Mouse (Mus musculus) heart, postnatal 25 days (tissue): Measurements from ENCODE around the gene Cyb5b. TPM values are rescaled to one million over a fixed set of nuclear protein-coding genes. Genes with fewer than 3 reads are reported as not detected.

Source experiments
- DNase-seq: peaks from one replicate; pipeline ENCODE4 v3.0.0; 2022; ENCODE audit warnings: low spot score
- intact Hi-C: fragments of 180-260 bp; cut with DNase I; formaldehyde crosslinking; loops from one replicate; pipeline ENCODE4 v1.15.1; 2025
- total RNA-seq, 2 experiments: library from RNA; stranded (reverse); gene quantifications; 2 replicates each; pipeline ENCODE4 v1.2.3; 2021

Cyb5b gene
- total RNA-seq, 2 experiments from 2014 or later = 32.8 to 36.6 TPM

GRCm38 (mm10) chr8:107124343-107124742 is 26.1 kb upstream of the Cyb5b start:
- no peak for DNase-seq
- intact Hi-C loops = loop anchor here (5.0 kb wide), 1 partner anchor 38 kb away; no protein-coding TSS in a partner anchor

DNA sequence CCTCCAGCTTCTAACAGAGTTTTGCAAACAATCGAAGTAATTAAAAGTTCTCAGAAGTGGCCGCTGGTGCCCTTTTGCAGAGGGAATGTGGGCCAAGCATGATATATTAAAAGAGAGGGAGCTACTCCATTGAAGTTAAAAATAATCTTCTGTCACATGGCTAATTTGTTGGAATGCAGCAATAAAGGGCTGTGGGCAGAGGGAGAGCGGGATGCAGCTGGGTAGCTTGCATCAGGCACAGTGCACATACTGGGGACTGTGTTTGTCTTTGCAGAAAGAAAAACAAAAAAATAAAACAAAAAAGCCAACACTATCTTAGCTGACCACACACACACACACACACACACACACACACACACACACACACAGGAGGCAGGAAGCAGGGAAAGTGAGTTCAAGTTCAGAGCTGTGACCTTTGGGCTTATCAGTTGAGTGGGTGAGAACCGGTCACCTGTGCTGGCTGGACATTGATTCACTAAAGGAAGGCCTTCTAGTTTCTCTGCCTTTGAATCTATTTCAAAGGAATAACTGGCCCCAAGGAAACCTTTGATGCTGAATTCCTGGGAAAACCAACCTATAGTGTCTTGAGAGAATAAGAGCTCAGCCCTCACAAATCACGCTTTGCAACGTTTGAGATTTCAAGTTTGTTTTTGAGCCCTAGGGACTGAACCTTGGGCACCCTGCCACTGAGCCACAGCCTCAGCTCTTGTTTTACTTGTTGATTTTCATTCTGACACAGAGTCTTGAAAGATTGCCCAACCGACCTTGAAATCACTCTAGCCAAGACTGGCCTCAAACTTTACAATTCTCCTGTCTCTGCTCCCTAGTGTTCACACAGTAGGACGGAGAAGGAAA is 21.0 kb upstream of the Cyb5b start:
- intact Hi-C loops = no loop called here
- DNase-seq = no peak

GRCm38 (mm10) chr8:107130028-107130427 is 20.4 kb upstream of the Cyb5b start:
- no peak for DNase-seq

GRCm38 (mm10) chr8:107132581-107133491 is 17.6 kb upstream of the Cyb5b start:
- DNase-seq = no peak
- intact Hi-C loops = no loop called here

More at GRCm38 (mm10) chr8:107130028-107130427, 20.4 kb upstream of the Cyb5b start:
- intact Hi-C loops = no loop called here

DNA sequence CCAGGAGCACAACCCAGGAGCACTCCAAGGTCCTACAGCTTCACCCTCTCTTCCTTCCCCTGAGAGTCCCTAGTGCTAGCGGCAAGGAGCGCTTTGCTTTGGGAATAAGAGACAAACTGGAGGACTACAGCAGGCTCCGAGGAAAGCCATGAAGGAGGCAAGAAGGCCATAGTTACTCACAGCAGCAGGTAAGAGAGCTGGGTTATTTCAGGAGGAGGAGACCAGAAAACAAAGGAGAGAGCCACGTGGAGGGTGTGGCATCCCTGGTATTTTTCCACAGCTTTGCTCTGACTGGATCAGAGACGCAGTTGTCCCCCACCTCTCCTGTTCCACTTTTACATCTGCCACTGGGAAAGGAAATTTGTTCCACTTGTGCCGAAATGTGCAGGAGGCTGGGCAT is 16.6 kb upstream of the Cyb5b start:
- DNase-seq = no peak

GRCm38 (mm10) chr8:107136003-107136612 is 14.3 kb upstream of the Cyb5b start:
- intact Hi-C loops = no loop called here
- no peak for DNase-seq

More for the DNA sequence above, 16.6 kb upstream of the Cyb5b start:
- intact Hi-C loops = no loop called here

DNA sequence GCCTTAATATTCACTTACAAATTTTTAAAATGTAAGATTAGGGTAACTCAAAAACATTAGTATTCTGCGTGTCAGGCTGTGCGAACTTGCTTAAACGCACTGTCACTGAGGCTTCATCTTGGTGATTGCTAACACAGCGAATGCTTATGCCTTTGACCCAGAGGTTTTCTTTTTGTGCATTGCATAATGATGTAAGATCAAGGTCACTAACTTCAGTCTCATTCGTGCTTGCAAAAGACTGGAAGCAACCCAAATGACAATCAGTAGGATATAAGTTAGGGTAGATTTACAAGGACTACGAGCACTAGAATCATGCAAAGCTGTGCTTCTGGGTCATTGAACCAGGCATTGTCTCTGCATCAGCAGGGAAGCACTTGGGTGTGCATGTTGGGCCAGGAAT is 12.8 kb upstream of the Cyb5b start:
- intact Hi-C loops = no loop called here
- DNase-seq = no peak

DNA sequence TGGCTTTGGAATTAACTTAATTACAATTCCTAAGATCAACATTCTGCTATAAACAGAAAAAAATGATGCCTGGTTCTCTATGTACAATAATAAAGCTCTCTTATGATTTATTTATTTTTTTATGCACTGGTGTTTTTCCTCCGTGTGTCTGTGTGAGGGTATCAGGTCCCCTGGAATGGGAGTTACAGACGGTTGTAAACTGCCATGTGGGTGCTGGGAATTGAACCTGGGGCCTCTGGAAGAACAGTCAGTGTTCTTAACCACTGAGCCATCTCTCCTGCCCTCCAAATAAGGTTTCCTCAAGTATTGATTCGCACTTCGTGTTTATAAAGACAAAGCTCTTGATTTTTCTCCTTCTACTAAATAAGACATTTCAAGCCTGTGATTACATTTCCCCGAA is 12.1 kb upstream of the Cyb5b start:
- intact Hi-C loops = no loop called here
- DNase-seq = no peak

DNA sequence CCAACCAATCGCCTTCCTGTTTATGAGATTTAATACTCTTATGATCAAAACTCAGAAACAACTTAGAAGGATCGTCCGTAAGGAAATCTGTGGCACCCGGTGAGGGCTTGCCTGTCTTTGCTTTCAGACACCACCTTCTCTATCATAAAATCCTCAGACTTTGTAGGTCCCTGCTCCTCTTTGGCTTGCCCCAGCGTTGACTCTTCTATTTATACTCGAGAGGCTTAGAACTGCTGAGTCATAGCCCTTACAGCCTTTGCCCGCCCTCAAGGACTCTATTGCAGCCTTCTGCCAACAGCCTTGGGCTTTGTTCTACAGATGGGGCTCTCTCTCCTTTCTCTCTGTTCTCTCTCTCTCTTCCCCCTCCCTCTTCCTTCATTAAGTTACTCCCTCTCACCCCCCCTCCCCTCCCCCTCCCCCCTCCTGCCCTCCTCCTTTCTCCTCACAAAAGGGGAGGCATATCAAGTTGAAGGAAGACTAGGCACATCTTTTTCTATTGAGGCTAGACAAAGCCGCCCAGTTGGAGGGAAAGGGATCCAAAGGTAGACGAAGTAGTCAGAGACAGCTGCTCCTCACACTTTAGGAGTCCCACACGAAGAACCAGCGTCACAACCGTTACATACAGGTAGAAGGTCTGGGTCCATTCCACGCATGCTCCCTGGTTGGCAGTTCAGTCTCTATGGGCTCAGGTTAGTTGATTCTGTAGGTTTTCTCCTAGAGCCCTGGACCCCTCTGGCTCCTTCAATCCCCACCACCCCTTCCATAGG is 10.6 kb upstream of the Cyb5b start:
- intact Hi-C loops = no loop called here
- DNase-seq = peak; percentile 31

DNA sequence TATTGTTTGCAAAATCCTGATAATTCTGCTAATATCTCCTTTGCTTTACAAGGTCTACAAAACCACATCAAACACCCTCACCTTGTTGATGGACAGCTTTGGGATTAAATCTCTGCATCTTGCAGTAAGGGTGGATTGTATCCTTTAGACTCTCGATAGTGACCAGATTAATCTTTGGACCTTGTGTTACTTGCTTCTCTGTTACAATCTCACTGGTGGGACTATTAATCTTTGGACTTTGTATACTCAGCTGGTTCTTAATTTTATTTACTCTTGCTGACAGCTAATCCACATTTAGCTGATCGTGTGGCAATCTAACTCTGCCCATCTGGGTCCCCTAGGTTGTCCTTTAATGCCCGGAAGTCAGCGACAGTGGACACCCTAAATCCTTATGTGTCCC is 7.9 kb upstream of the Cyb5b start:
- DNase-seq = no peak
- intact Hi-C loops = no loop called here

DNA sequence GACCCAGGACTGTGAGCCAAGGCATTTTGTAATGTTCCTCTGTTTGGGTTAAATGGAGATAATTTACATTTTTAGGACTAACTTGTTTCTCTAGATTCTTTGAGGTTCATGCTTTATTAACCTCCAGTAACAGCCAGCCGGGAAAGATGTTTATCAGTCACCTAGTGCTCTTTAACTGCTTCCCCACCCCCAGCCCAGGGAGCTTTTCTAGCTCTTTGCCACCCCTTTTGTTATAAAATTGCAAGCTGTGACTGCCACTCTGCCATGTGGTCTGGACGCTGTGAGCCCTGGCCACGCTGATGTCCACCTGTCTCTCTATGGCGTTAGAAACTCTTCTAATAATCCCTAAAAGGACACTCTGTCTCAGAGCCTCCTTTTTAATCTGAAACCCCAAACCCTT is 6.9 kb upstream of the Cyb5b start:
- DNase-seq = no peak
- intact Hi-C loops = no loop called here

GRCm38 (mm10) chr8:107146186-107146585 is 4.3 kb upstream of the Cyb5b start:
- DNase-seq = peak; percentile 21
- intact Hi-C loops = no loop called here

DNA sequence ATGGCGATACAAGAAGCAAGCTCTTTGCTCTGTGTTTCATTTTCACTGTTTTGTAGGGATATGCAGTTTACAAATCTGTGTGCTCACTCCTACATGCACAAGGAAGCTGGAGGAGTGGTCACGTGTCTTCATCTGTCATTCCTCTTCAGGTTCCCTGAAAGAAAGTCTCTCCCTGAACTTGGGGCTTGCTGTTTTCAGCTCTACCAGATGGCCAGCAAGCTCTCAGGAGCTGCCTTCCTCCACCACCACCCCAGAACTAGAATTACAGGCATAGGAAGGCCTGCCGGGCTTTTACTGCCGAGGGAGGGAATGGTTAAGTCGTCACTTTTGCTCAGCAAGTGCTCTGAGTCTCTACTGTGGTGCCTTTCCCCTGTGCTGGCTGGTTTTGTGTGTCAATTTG is 1.6 kb upstream of the Cyb5b start:
- intact Hi-C loops = no loop called here
- no peak for DNase-seq

GRCm38 (mm10) chr8:107150057-107150403 is 410 bp upstream of the Cyb5b start:
- intact Hi-C loops = loop anchor here (5.0 kb wide), 1 partner anchor 57 kb away; no protein-coding TSS in a partner anchor

DNA sequence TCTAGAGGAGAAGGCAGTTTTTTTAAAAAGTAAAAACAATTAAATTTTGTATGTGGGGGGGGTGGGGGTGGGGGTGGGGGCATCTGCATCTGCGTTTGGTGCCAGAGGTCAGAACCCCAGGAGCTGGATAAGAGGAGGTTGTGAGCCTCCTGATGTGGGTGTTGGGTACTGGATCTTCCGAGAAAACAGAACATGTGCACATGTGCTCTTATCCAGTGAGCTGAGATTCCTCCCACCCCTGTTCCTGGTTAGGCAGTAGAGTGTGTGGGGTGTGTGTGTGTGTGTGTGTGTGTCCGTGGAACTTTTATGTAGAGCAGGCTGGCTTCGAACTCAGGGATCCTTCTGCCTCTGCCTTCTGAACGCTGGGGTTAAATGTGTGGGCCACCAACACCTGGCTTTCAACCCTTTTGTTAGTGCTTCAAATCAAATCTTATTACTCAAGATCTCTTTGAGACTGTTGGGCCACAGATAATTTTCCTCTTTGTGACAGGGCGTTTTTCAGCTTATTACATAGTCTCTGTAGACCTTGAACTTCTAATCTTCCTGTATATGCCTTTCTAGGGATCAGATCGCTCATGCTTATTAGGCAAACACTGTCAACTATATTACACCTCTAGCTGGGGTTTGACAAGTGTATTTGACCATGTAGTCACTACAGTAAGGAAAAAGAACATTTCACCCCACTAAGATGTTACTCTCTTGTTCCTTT is 926 bp downstream of the Cyb5b start:
- intact Hi-C loops = loop anchor here (5.0 kb wide), 1 partner anchor 56 kb away; no protein-coding TSS in a partner anchor
- no peak for DNase-seq

More at GRCm38 (mm10) chr8:107150057-107150403, 410 bp upstream of the Cyb5b start:
- DNase-seq = no peak

- intact Hi-C loops = loop anchor here (5.0 kb wide), 1 partner anchor 54 kb away; no protein-coding TSS in a partner anchor
Observed at GRCm38 (mm10) chr8:107153326-107154210, 3.1 kb downstream of the Cyb5b start.

GRCm38 (mm10) chr8:107156816-107157215 is 6.4 kb downstream of the Cyb5b start:
- DNase-seq = no peak
- intact Hi-C loops = no loop called here

More at GRCm38 (mm10) chr8:107153326-107154210, 3.1 kb downstream of the Cyb5b start:
- no peak for DNase-seq

DNA sequence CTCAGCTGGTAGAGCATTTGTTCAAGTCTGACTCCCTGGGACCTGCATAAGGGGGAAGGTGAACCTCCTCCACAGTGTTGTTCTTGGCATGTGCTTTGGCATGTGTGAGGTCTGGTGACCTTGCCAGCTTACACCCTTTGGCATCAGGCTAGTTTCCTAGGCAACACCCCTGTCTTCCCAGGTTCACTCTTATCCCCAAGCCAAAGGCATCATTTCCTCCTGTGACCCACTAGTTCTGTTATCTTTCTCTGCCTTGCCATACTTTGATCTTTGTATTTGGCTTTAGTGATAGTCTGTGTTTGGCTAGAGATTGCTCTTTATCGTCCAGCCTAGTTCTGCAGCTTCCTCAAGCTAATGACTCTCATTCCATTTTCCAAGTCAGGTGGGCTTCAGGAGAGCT is 7.4 kb downstream of the Cyb5b start:
- no peak for DNase-seq
- intact Hi-C loops = no loop called here
